Mouse (Mus musculus): ENCODE measurements around the gene Polr2f. TPM values are rescaled to one million over a fixed set of nuclear protein-coding genes. Genes with fewer than 3 reads are reported as not detected.
A peak's percentile ranks its signal among the peaks of the same experiment; 100 is the strongest.

Polr2f gene
- total RNA-seq, 2 experiments from 2014 or later = 104 to 112 TPM

- DNase-seq (ENCODE audit: extremely low spot score in 1 of 2, low spot score in 1 of 2) = peak; percentile 71 to 95
Observed at GRCm38 (mm10) chr15:79148533-79148932, 7.7 kb downstream of the Polr2f start.

- no peak for DNase-seq (ENCODE audit: extremely low spot score in 1 of 2, low spot score in 1 of 2)
Observed at GRCm38 (mm10) chr15:79151881-79152280, 11.1 kb downstream of the Polr2f start.

- DNase-seq (ENCODE audit: extremely low spot score in 1 of 2, low spot score in 1 of 2) = no peak
Observed at GRCm38 (mm10) chr15:79152709-79153108, 11.9 kb downstream of the Polr2f start.

GRCm38 (mm10) chr15:79155572-79155971 is 14.8 kb downstream of the Polr2f start:
- no peak for DNase-seq (ENCODE audit: extremely low spot score in 1 of 2, low spot score in 1 of 2)

GRCm38 (mm10) chr15:79162301-79162700 is 21.5 kb downstream of the Polr2f start:
- no peak for DNase-seq (ENCODE audit: extremely low spot score in 1 of 2, low spot score in 1 of 2)

- DNase-seq (ENCODE audit: extremely low spot score in 1 of 2, low spot score in 1 of 2) = no peak
Observed at GRCm38 (mm10) chr15:79162822-79163221, 22.0 kb downstream of the Polr2f start.

- DNase-seq (ENCODE audit: extremely low spot score in 1 of 2, low spot score in 1 of 2) = no peak
Observed at GRCm38 (mm10) chr15:79164251-79164650, 23.4 kb downstream of the Polr2f start.

GRCm38 (mm10) chr15:79165140-79165539 is 24.3 kb downstream of the Polr2f start, which contains the start of gene Sox10:
TSS of gene Sox10 (minus strand) at chr15:79165240.
- DNase-seq (ENCODE audit: extremely low spot score in 1 of 2, low spot score in 1 of 2) = no peak

- no peak for DNase-seq (ENCODE audit: extremely low spot score in 1 of 2, low spot score in 1 of 2)
Observed at GRCm38 (mm10) chr15:79166712-79167111, 25.9 kb downstream of the Polr2f start.

GRCm38 (mm10) chr15:79176905-79177304 is 36.1 kb downstream of the Polr2f start:
- no peak for DNase-seq (ENCODE audit: extremely low spot score in 1 of 2, low spot score in 1 of 2)

- DNase-seq (ENCODE audit: extremely low spot score in 1 of 2, low spot score in 1 of 2) = no peak
Observed at GRCm38 (mm10) chr15:79185213-79185612, 44.4 kb downstream of the Polr2f start.

- DNase-seq (ENCODE audit: extremely low spot score in 1 of 2, low spot score in 1 of 2) = no peak
Observed at GRCm38 (mm10) chr15:79187819-79188218, 47.0 kb downstream of the Polr2f start.

GRCm38 (mm10) chr15:79191426-79191825 is 50.6 kb downstream of the Polr2f start:
- DNase-seq (ENCODE audit: extremely low spot score in 1 of 2, low spot score in 1 of 2) = no peak

- no peak for DNase-seq (ENCODE audit: extremely low spot score in 1 of 2, low spot score in 1 of 2)
Observed at GRCm38 (mm10) chr15:79192450-79192849, 51.6 kb downstream of the Polr2f start.

GRCm38 (mm10) chr15:79192885-79193845 is 52.4 kb downstream of the Polr2f start:
- peak in 1 of 2 experiments; percentile 44 for DNase-seq (ENCODE audit: extremely low spot score in 1 of 2, low spot score in 1 of 2)

- no peak for DNase-seq (ENCODE audit: extremely low spot score in 1 of 2, low spot score in 1 of 2)
Observed at GRCm38 (mm10) chr15:79194048-79194447, 53.2 kb downstream of the Polr2f start.

GRCm38 (mm10) chr15:79194946-79195345 is 54.1 kb downstream of the Polr2f start:
- no peak for DNase-seq (ENCODE audit: extremely low spot score in 1 of 2, low spot score in 1 of 2)

GRCm38 (mm10) chr15:79195492-79195891 is 54.7 kb downstream of the Polr2f start:
- no peak for DNase-seq (ENCODE audit: extremely low spot score in 1 of 2, low spot score in 1 of 2)

- no peak for DNase-seq (ENCODE audit: extremely low spot score in 1 of 2, low spot score in 1 of 2)
Observed at GRCm38 (mm10) chr15:79199390-79199976, 58.7 kb downstream of the Polr2f start.

All from layer of hippocampus, postnatal 25 days (tissue).